Mouse (Mus musculus) CH12.LX (cell line): Measurements from ENCODE around the gene Map2. TPM values are rescaled to one million over a fixed set of nuclear protein-coding genes. Genes with fewer than 3 reads are reported as not detected.

ENCODE experiments used
- DNase-seq: peaks from one replicate; pipeline ENCODE4 v3.0.0-alpha.2; 2013; ENCODE audit errors: extremely low read depth
- H3K27ac ChIP-seq: 2 replicates; pipeline ENCODE4 v1.5.1; 2012; ENCODE audit warnings: low read depth, mild to moderate bottlenecking, control low read depth, moderate library complexity; ENCODE audit not compliant: insufficient read depth
- H3K27me3 ChIP-seq: replicated peaks from 2 replicates; pipeline ENCODE3; 2012; ENCODE audit warnings: inconsistent platforms
- H3K36me3 ChIP-seq, 2 experiments: replicated peaks in 1 of 2; 2 replicates each; pipeline versions ENCODE3 to v1.6.1; 2012; ENCODE audit warnings: inconsistent platforms in 1 of 2, low read length in 1 of 2, mild to moderate bottlenecking in 1 of 2, mixed read lengths in 1 of 2, moderate library complexity in 1 of 2; ENCODE audit not compliant: control insufficient read depth in 1 of 2, insufficient read depth in 1 of 2
- H3K4me1 ChIP-seq, 2 experiments: 2 replicates each; pipeline ENCODE4 v1.6.1; 2012; ENCODE audit warnings: inconsistent platforms in 1 of 2, moderate library complexity in 1 of 2; ENCODE audit not compliant: insufficient read depth in 2 of 2, control insufficient read depth in 1 of 2
- H3K4me2 ChIP-seq: 2 replicates; pipeline ENCODE4 v1.6.1; 2012; ENCODE audit warnings: low read depth, mild to moderate bottlenecking, control low read depth; ENCODE audit not compliant: poor library complexity, insufficient read depth, severe bottlenecking
- H3K4me3 ChIP-seq, 3 experiments: fragments of 150-350 bp in 1 of 3; sonication (generic) in 1 of 3; replicated peaks in 1 of 3; 2 replicates each; pipeline versions ENCODE3 to v1.5.1; 2011 to 2012; ENCODE audit warnings: low read depth in 2 of 3, low read length in 2 of 3, mild to moderate bottlenecking in 2 of 3, moderate library complexity in 2 of 3, control low read depth in 1 of 3, improper control_type of control experiment in 1 of 3, inconsistent platforms in 1 of 3, mixed read lengths in 1 of 3; ENCODE audit not compliant: poor library complexity in 1 of 3
- H3K79me2 ChIP-seq: replicated peaks from 2 replicates; pipeline ENCODE4 v1.6.1; 2012; ENCODE audit warnings: mild to moderate bottlenecking, moderate library complexity; ENCODE audit not compliant: control insufficient read depth, poor library complexity, insufficient read depth, severe bottlenecking; ENCODE audit errors: extremely low read depth
- H3K9ac ChIP-seq: 2 replicates; pipeline ENCODE4 v1.6.1; 2012; ENCODE audit warnings: low read depth, mild to moderate bottlenecking, control low read depth, moderate library complexity; ENCODE audit not compliant: insufficient read depth
- H3K9me3 ChIP-seq: replicated peaks from 2 replicates; pipeline ENCODE3; 2012; ENCODE audit warnings: low read length, inconsistent platforms, mixed read lengths
- BHLHE40 ChIP-seq: IDR thresholded peaks from 2 replicates; pipeline ENCODE4 v1.6.1; 2011; ENCODE audit warnings: mild to moderate bottlenecking, low read depth, low read length, improper control_type of control experiment
- CHD1 ChIP-seq: IDR thresholded peaks from 2 replicates; pipeline ENCODE4 v1.6.1; 2012; ENCODE audit warnings: low read depth, low read length, improper control_type of control experiment, inconsistent platforms
- CHD2 ChIP-seq: IDR thresholded peaks from 2 replicates; pipeline ENCODE4 v1.6.1; 2011; ENCODE audit warnings: low read length, improper control_type of control experiment
- ETS1 ChIP-seq: conservative IDR thresholded peaks from 2 replicates; pipeline ENCODE4 v1.6.1; 2012; ENCODE audit warnings: low read depth, mild to moderate bottlenecking, inconsistent platforms, low read length, improper control_type of control experiment, moderate library complexity
- IRF4 ChIP-seq: IDR thresholded peaks from 2 replicates; pipeline ENCODE4 v1.6.1; 2014; ENCODE audit warnings: low read depth, mild to moderate bottlenecking, inconsistent platforms, low read length, improper control_type of control experiment
- JUN ChIP-seq: IDR thresholded peaks from 2 replicates; pipeline ENCODE4 v1.6.1; 2011; ENCODE audit warnings: low read depth, mild to moderate bottlenecking, low read length, improper control_type of control experiment, moderate library complexity; ENCODE audit not compliant: insufficient read depth
- JUND ChIP-seq: conservative IDR thresholded peaks from 2 replicates; pipeline ENCODE4 v1.6.1; 2011; ENCODE audit warnings: low read depth, low read length, improper control_type of control experiment
- MAZ ChIP-seq: IDR thresholded peaks from 2 replicates; pipeline ENCODE4 v1.6.1; 2012; ENCODE audit warnings: low read depth, mild to moderate bottlenecking, inconsistent platforms, low read length, improper control_type of control experiment, moderate library complexity
- MXI1 ChIP-seq: IDR thresholded peaks from 2 replicates; pipeline ENCODE4 v1.6.1; 2011; ENCODE audit warnings: mild to moderate bottlenecking, low read depth, low read length, improper control_type of control experiment
- NELFE ChIP-seq: IDR thresholded peaks from 2 replicates; pipeline ENCODE4 v1.6.1; 2011; ENCODE audit warnings: low read depth, low read length, improper control_type of control experiment
- PAX5 ChIP-seq: IDR thresholded peaks from 2 replicates; pipeline ENCODE4 v1.6.1; 2012; ENCODE audit warnings: low read length, inconsistent platforms, mixed read lengths
- SMC3 ChIP-seq: IDR thresholded peaks from 2 replicates; pipeline ENCODE4 v1.6.1; 2011; ENCODE audit warnings: low read depth, low read length, improper control_type of control experiment
- TBP ChIP-seq: conservative IDR thresholded peaks from 2 replicates; pipeline ENCODE4 v1.6.1; 2011; ENCODE audit warnings: low read depth, low read length, improper control_type of control experiment
- TCF12 ChIP-seq: IDR thresholded peaks from 2 replicates; pipeline ENCODE4 v1.6.1; 2014; ENCODE audit warnings: low read depth, mild to moderate bottlenecking, inconsistent platforms, low read length, improper control_type of control experiment
- UBTF ChIP-seq: IDR thresholded peaks from 2 replicates; pipeline ENCODE4 v1.6.1; 2012; ENCODE audit warnings: low read depth, mild to moderate bottlenecking, inconsistent platforms, low read length, improper control_type of control experiment, moderate library complexity
- USF1 ChIP-seq: IDR thresholded peaks from 2 replicates; pipeline ENCODE4 v1.6.1; 2014; ENCODE audit warnings: low read depth, mild to moderate bottlenecking, inconsistent platforms, low read length, improper control_type of control experiment
- ZC3H11A ChIP-seq: IDR thresholded peaks from 2 replicates; pipeline ENCODE4 v1.6.1; 2012; ENCODE audit warnings: low read depth, mild to moderate bottlenecking, inconsistent platforms, low read length, improper control_type of control experiment
- ZNF384 ChIP-seq: IDR thresholded peaks from 2 replicates; pipeline ENCODE4 v1.6.1; 2012; ENCODE audit warnings: low read depth, low read length, improper control_type of control experiment, inconsistent platforms
- dilution Hi-C: fragments of 300-500 bp; cut with MboI; formaldehyde crosslinking; loops from 2 replicates; pipeline ENCODE4 v1.14.3; 2020; ENCODE audit warnings: low sequenced_read_pairs; ENCODE audit not compliant: extremely low pct_unique_long_range_greater_than_20kb, extremely low pct_ligation_motif_present
- in situ Hi-C: fragments of 300-500 bp; cut with MboI; formaldehyde crosslinking; loops from 3 replicates; pipeline ENCODE4 v1.14.3; 2019; ENCODE audit warnings: low sequenced_read_pairs, low pct_ligation_motif_present, low pct_unique_long_range_greater_than_20kb, mixed read lengths
- polyA plus RNA-seq: library from polyadenylated mRNA; unstranded; fragments of >175 nt; gene quantifications from 2 replicates; pipeline ENCODE4 v1.2.1, GENCODE M21; 2012; ENCODE audit warnings: low read depth; ENCODE audit not compliant: insufficient read length
- total RNA-seq, 2 experiments: library from RNA; depleted of rRNA; stranded (reverse); fragments of 300-350 nt in 1 of 2; fragments of >200 nt in 1 of 2; gene quantifications; 2 replicates each; pipeline ENCODE4 v1.2.3; 2012 to 2014

Gene Map2
- total and polyA plus RNA-seq, 3 experiments = 1.5 to 6.5 (median 5.9) TPM

- Histone ChIP-seq H3K79me2 (no peaks in the 10 kb centered on the region), H3K27ac (no peak overlapping the region), H3K4me1 (peaks cover 0 to 6% of the 10 kb centered on the region in 2 experiments; a peak in 2 of 4 replicates), H3K27me3 (no peaks in the 10 kb centered on the region), H3K4me2 (no peak overlapping the region), H3K36me3 (no peaks in the 10 kb centered on the region), H3K9me3 (no peaks in the 10 kb centered on the region), H3K9ac (no peak overlapping the region), H3K4me3 (no peak overlapping the region)
- DNase-seq = no peak
- in situ Hi-C loops (no loop called here), dilution Hi-C loops (no loop called here)
- no peak for TF ChIP-seq USF1
- TF ChIP-seq IRF4 = no peak
- TF ChIP-seq TBP = no peak
- TF ChIP-seq CHD1 = no peak
- TF ChIP-seq CHD2 = no peak
- TF ChIP-seq UBTF = no peak
Observed at GRCm38 (mm10) chr1:66449471-66449870, 274.4 kb downstream of the Map2 start.

DNA sequence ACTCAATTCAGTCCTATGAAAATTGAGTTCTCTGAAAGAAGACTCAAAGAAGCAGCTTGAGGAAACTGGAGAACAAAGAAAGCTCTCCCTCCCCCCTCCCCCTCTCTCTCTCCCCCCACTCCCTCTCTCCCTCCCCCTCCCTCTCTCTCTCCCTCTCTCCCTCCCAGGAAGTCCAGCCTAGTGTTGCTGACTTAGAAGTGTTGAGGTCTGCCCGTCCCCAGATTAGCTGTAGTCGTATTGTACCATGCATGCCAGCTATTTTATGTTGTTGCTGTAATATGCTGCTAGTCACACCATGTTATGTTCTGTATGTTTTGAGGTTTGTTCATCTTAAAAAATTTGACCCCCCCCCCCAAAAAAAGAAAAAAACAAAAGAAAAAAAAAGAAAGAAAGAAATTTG is 281.5 kb downstream of the Map2 start:
- no peak for DNase-seq
- dilution Hi-C loops (no loop called here), in situ Hi-C loops (no loop called here)
- H3K4me2 ChIP-seq = no peak overlapping the region
- no peak overlapping the region for H3K27ac ChIP-seq
- H3K36me3 ChIP-seq = no peaks in the 10 kb centered on the region
- H3K79me2 ChIP-seq = no peaks in the 10 kb centered on the region
- H3K9me3 ChIP-seq = no peaks in the 10 kb centered on the region
- no peak for TF ChIP-seq ZNF384
- no peak for TF ChIP-seq MXI1
- no peak for TF ChIP-seq CHD1
- no peak for TF ChIP-seq ZC3H11A
- TF ChIP-seq ETS1 = no peak
- TF ChIP-seq SMC3 = no peak
- TF ChIP-seq JUND = no peak
- TF ChIP-seq NELFE = no peak
- no peak for TF ChIP-seq UBTF
- TF ChIP-seq PAX5 = no peak
- TF ChIP-seq MAZ = no peak
- H3K4me3 ChIP-seq = no peak overlapping the region
- H3K4me1 ChIP-seq = peaks cover 0 to under 1% of the 10 kb centered on the region in 2 experiments; a peak in 1 of 4 replicates
- no peak overlapping the region for H3K9ac ChIP-seq
- H3K27me3 ChIP-seq = no peaks in the 10 kb centered on the region

GRCm38 (mm10) chr1:66457747-66458146 is 282.7 kb downstream of the Map2 start:
- no peaks in the 10 kb centered on the region for H3K27me3 ChIP-seq
- no peaks in the 10 kb centered on the region for H3K36me3 ChIP-seq
- H3K79me2 ChIP-seq = no peaks in the 10 kb centered on the region
- TF ChIP-seq JUN (no peak), TCF12 (no peak), BHLHE40 (no peak)
- H3K9ac ChIP-seq = no peak overlapping the region
- H3K27ac ChIP-seq = no peak overlapping the region
- no peak for DNase-seq
- no peaks in the 10 kb centered on the region for H3K4me1 ChIP-seq
- dilution Hi-C loops (no loop called here), in situ Hi-C loops (no loop called here)
- H3K9me3 ChIP-seq = no peaks in the 10 kb centered on the region
- no peak overlapping the region for H3K4me3 ChIP-seq
- no peak overlapping the region for H3K4me2 ChIP-seq
